Mouse (Mus musculus) heart, postnatal 25 days (tissue): ENCODE data around the gene Myo19. TPM values are rescaled to one million over a fixed set of nuclear protein-coding genes. Genes with fewer than 3 reads are reported as not detected.
"Not testable (repeated sequence)": the region's sequence is repeated elsewhere in the genome, so short reads cannot be mapped to it uniquely, and the experiment has no call there.

Experiments used
- DNase-seq: peaks from one replicate; pipeline ENCODE4 v3.0.0; 2022; ENCODE audit warnings: low spot score
- intact Hi-C: fragments of 180-260 bp; cut with DNase I; formaldehyde crosslinking; loops from one replicate; pipeline ENCODE4 v1.15.1; 2025
- total RNA-seq, 2 experiments: library from RNA; stranded (reverse); gene quantifications; 2 replicates each; pipeline ENCODE4 v1.2.3; 2021

Myo19 gene
- 1 to 10 TPM; 5.7 to 7.3 TPM for total RNA-seq

GRCm38 (mm10) chr11:84879772-84880464 lies at the start of gene Myo19, which contains the start of gene Pigw:
Myo19 (plus strand) TSS chr11:84880148.
Pigw (minus strand) TSS chr11:84880285.
- DNase-seq, result peak; percentile 72
- intact Hi-C loops, result loop anchor here (10.0 kb wide), 1 partner anchor 695 kb away; no protein-coding TSS in a partner anchor

- intact Hi-C loops, result no loop called here
Measured at GRCm38 (mm10) chr11:84839330-84839729, 40.6 kb upstream of the Myo19 start.

GRCm38 (mm10) chr11:84846741-84847474 lies 33.0 kb upstream of the Myo19 start:
- intact Hi-C loops, result no loop called here
- no peak for DNase-seq

More at GRCm38 (mm10) chr11:84839330-84839729, 40.6 kb upstream of the Myo19 start:
- no peak for DNase-seq

GRCm38 (mm10) chr11:84847475-84848090 lies 32.4 kb upstream of the Myo19 start:
- DNase-seq, result no peak
- intact Hi-C loops, result no loop called here

- no peak for DNase-seq
- intact Hi-C loops, result no loop called here
Measured at GRCm38 (mm10) chr11:84855285-84855684, 24.7 kb upstream of the Myo19 start.

- intact Hi-C loops, result no loop called here
- DNase-seq, result no peak
Measured at GRCm38 (mm10) chr11:84865268-84865667, 14.7 kb upstream of the Myo19 start.

GRCm38 (mm10) chr11:84867586-84867985 lies 12.4 kb upstream of the Myo19 start:
- intact Hi-C loops, result no loop called here
- DNase-seq, result no peak

- no peak for DNase-seq
Measured at GRCm38 (mm10) chr11:84868786-84869259, 11.1 kb upstream of the Myo19 start.

GRCm38 (mm10) chr11:84869537-84870232 lies 10.3 kb upstream of the Myo19 start:
- peak; percentile 87 for DNase-seq

More at GRCm38 (mm10) chr11:84868786-84869259, 11.1 kb upstream of the Myo19 start:
- intact Hi-C loops, result no loop called here

GRCm38 (mm10) chr11:84870337-84871043 lies 9.5 kb upstream of the Myo19 start, which contains the start of gene Ggnbp2:
Ggnbp2 (minus strand) TSS chr11:84870817.
- DNase-seq, result peak; percentile 88
- intact Hi-C loops, result loop anchor here (2.0 to 10.0 kb wide), 3 partner anchors 42 to 686 kb away; partner anchors contain the start of genes Dhrs11 and Usp32

More at GRCm38 (mm10) chr11:84869537-84870232, 10.3 kb upstream of the Myo19 start:
- intact Hi-C loops, result loop anchor here (2.0 to 10.0 kb wide), 3 partner anchors 41 to 685 kb away; partner anchors contain the start of genes Dhrs11 and Usp32

GRCm38 (mm10) chr11:84871046-84871445 lies 8.9 kb upstream of the Myo19 start:
- no peak for DNase-seq
- intact Hi-C loops, result loop anchor here (2.0 to 10.0 kb wide), 3 partner anchors 42 to 686 kb away; partner anchors contain the start of genes Dhrs11 and Usp32

- DNase-seq, result no peak
- intact Hi-C loops, result loop anchor here (2.0 to 10.0 kb wide), 3 partner anchors 43 to 687 kb away; partner anchors contain the start of genes Dhrs11 and Usp32
Measured at GRCm38 (mm10) chr11:84871548-84872069, 8.3 kb upstream of the Myo19 start.

GRCm38 (mm10) chr11:84873042-84873833 lies 6.7 kb upstream of the Myo19 start:
- no peak for DNase-seq
- intact Hi-C loops, result loop anchor here (5.0 to 10.0 kb wide), 2 partner anchors 269 to 688 kb away; partner anchors contain the start of gene Usp32

- not testable (repeated sequence) for DNase-seq
- intact Hi-C loops, result loop anchor here (10.0 kb wide), 1 partner anchor 691 kb away; no protein-coding TSS in a partner anchor
Measured at GRCm38 (mm10) chr11:84876020-84876419, 3.9 kb upstream of the Myo19 start.

GRCm38 (mm10) chr11:84879007-84879771 lies 759 bp upstream of the Myo19 start:
- intact Hi-C loops, result loop anchor here (10.0 kb wide), 1 partner anchor 694 kb away; no protein-coding TSS in a partner anchor
- DNase-seq, result no peak

- DNase-seq, result peak; percentile 20
- intact Hi-C loops, result no loop called here
Measured at GRCm38 (mm10) chr11:84880465-84880961, 565 bp downstream of the Myo19 start.
